Mouse (Mus musculus): ENCODE results near the gene Necab3.

GRCm38 (mm10) chr2:154551927-154552326 lies 6.8 kb downstream of the Necab3 start:
- no peak for TF ChIP-seq GATA1 (IDR thresholded peaks at IDR 0.05; ENCODE audit: borderline replicate concordance, low read length)
- TF ChIP-seq FLI1 (IDR thresholded peaks at IDR 0.05; ENCODE audit: low read length): no peak
